Mouse (Mus musculus): ENCODE measurements at regions not wholly inside any gene's neighbourhood (a gene's known extent, or its start where the extent isn't known, plus 50 kb on each side); places are given as distances from the start of the nearest gene placed in this dataset.

- Histone ChIP-seq H3K4me2 (no peak overlapping the region), H3K9me3 (no peaks in the 10 kb centered on the region), H3K36me3 (no peaks in the 10 kb centered on the region), H3K4me3 (no peak overlapping the region), H3K27ac (no peak overlapping the region), H3K27me3 (no peaks in the 10 kb centered on the region), H3K4me1 (0 out of 2 replicates have a peak, but pooled peaks cover 5% of the 10 kb centered on the region), H3K9ac (no peak overlapping the region)
- ATAC-seq (ENCODE audit: insufficient number of reproducible peaks, insufficient read depth, low FRiP score, low TSS enrichment, low read depth) = no peak
- WGBS = 74% methylated on average over 5 of the region's 5 CpGs
These were observed 586.7 kb downstream of the Ofcc1 start for GRCm38 (mm10) chr13:39774554-39774953.

GRCm38 (mm10) chr13:39774111-39774510, 587.1 kb downstream of the Ofcc1 start:
- H3K4me3 ChIP-seq = no peak overlapping the region
- H3K27me3 ChIP-seq = no peaks in the 10 kb centered on the region
- no peak overlapping the region for H3K9ac ChIP-seq
- 0 out of 2 replicates have a peak, but pooled peaks cover 5% of the 10 kb centered on the region for H3K4me1 ChIP-seq
- H3K4me2 ChIP-seq = no peak overlapping the region
- WGBS = 65% methylated on average over 8 of the region's 8 CpGs
- no peaks in the 10 kb centered on the region for H3K36me3 ChIP-seq
- no peak overlapping the region for H3K27ac ChIP-seq
- ATAC-seq (ENCODE audit: insufficient number of reproducible peaks, insufficient read depth, low FRiP score, low TSS enrichment, low read depth) = no peak
- H3K9me3 ChIP-seq = no peaks in the 10 kb centered on the region

- H3K9ac ChIP-seq = no peak overlapping the region
- no peaks in the 10 kb centered on the region for H3K36me3 ChIP-seq
- no peak overlapping the region for H3K4me2 ChIP-seq
- no peak overlapping the region for H3K4me3 ChIP-seq
- 0 out of 2 replicates have a peak, but pooled peaks cover 5% of the 10 kb centered on the region for H3K4me1 ChIP-seq
- no peaks in the 10 kb centered on the region for H3K9me3 ChIP-seq
- no peak for ATAC-seq (ENCODE audit: insufficient number of reproducible peaks, insufficient read depth, low FRiP score, low TSS enrichment, low read depth)
- H3K27ac ChIP-seq = no peak overlapping the region
- no peaks in the 10 kb centered on the region for H3K27me3 ChIP-seq
- 53% methylated on average over 4 of the region's 4 CpGs for WGBS
These were observed 592.0 kb downstream of the Ofcc1 start for GRCm38 (mm10) chr13:39769228-39769627.

GRCm38 (mm10) chr13:39766897-39767296, 594.4 kb downstream of the Ofcc1 start:
- WGBS = 84% methylated on average over 1 of the region's 1 CpGs
- Histone ChIP-seq H3K9me3 (no peaks in the 10 kb centered on the region), H3K4me2 (no peak overlapping the region), H3K4me3 (no peak overlapping the region), H3K36me3 (no peaks in the 10 kb centered on the region), H3K27ac (no peak overlapping the region), H3K9ac (no peak overlapping the region), H3K27me3 (no peaks in the 10 kb centered on the region), H3K4me1 (no peaks in the 10 kb centered on the region)
- ATAC-seq (ENCODE audit: insufficient number of reproducible peaks, insufficient read depth, low FRiP score, low TSS enrichment, low read depth) = no peak
